Mouse (Mus musculus) kidney, adult 2 months (tissue): ENCODE data around the gene Slc22a23. TPM values are rescaled to one million over a fixed set of nuclear protein-coding genes. Genes with fewer than 3 reads are reported as not detected.

ENCODE experiments used
- DNase-seq: peaks from one replicate; pipeline ENCODE4 v3.0.0; 2021
- H3K27ac ChIP-seq: fragments of 200-500 bp; 2 replicates; pipeline ENCODE4 v1.5.1; 2012; ENCODE audit warnings: low read depth, low read length, control low read depth, inconsistent platforms; ENCODE audit not compliant: insufficient read depth
- H3K27me3 ChIP-seq: fragments of 200-500 bp; replicated peaks from 2 replicates; pipeline ENCODE4 v1.6.1; 2012; ENCODE audit warnings: mild to moderate bottlenecking, moderate library complexity, low read length, inconsistent platforms; ENCODE audit not compliant: control insufficient read depth, insufficient read depth
- H3K36me3 ChIP-seq: fragments of 200-500 bp; 2 replicates; pipeline ENCODE4 v1.6.1; 2012; ENCODE audit warnings: mild to moderate bottlenecking, moderate library complexity, low read length, inconsistent platforms; ENCODE audit not compliant: control insufficient read depth, insufficient read depth
- H3K4me1 ChIP-seq: fragments of 200-500 bp; 2 replicates; pipeline ENCODE4 v1.6.1; 2011; ENCODE audit warnings: low read length; ENCODE audit not compliant: control insufficient read depth, insufficient read depth
- H3K4me3 ChIP-seq: fragments of 200-500 bp; 2 replicates; pipeline ENCODE4 v1.5.1; 2011; ENCODE audit warnings: mild to moderate bottlenecking, low read depth, low read length, control low read depth; ENCODE audit not compliant: insufficient read depth
- CTCF ChIP-seq: fragments of 200-500 bp; conservative IDR thresholded peaks from 2 replicates; pipeline ENCODE4 v1.5.1; 2011; ENCODE audit warnings: low read depth, mild to moderate bottlenecking, control low read depth, low read length, moderate library complexity, mixed read lengths; ENCODE audit not compliant: insufficient read depth, insufficient read length
- POLR2A ChIP-seq: fragments of 200-500 bp; IDR thresholded peaks from one replicate; pipeline ENCODE4 v1.6.1; 2011; ENCODE audit warnings: low read depth, low read length, control low read depth
- WGBS: fragments of 180-500 bp; shearing (Covaris S2); methylation state at CpG from one replicate; pipeline ENCODE4 v1.1.7; 2018; 5-methylcytosine and 5-hydroxymethylcytosine counted together
- polyA plus RNA-seq: library from polyadenylated mRNA; depleted of rRNA; stranded (reverse); fragments of >200 nt; gene quantifications from 2 replicates; pipeline ENCODE4 v1.2.3, GENCODE M21; 2012

Gene Slc22a23
- polyA plus RNA-seq, 1 experiment, result 76.1 TPM

DNA sequence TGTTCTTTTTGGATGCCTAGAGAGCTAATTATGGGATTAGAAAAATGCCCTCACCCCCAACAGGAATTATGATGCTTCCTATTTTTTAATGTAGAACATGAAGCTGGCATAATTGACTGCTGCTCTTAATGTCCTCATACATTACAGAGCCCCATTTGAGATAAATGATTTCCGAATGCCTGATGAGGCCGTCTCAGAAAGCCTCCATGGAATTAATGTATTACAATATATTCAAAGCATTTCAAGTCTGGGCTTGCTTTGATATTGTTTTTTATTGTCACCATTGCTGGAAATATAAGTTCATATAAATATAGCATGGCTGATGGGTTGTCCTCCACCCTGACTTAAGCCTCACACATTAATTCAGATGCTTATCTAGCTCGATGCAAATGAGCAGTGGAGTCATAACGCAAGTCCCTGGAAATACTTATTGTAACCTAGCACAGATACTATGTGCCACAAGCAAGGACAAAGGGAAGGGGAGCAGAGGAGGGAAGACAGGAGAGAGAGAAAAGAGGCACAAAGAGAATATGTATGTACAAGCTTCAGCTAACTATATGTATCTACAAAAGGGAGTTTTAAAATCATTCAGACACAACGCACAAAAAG lies 28.0 kb upstream of the Slc22a23 start:
- TF ChIP-seq POLR2A, result no peak
- no peak for TF ChIP-seq CTCF
- WGBS, result 86% methylated on average over 5 of the region's 5 CpGs
- H3K4me1 ChIP-seq, result no peaks in the 10 kb centered on the region
- no peaks in the 10 kb centered on the region for H3K27me3 ChIP-seq
- no peak overlapping the region for H3K27ac ChIP-seq
- no peak overlapping the region for H3K4me3 ChIP-seq
- no peaks in the 10 kb centered on the region for H3K36me3 ChIP-seq
- DNase-seq, result no peak

DNA sequence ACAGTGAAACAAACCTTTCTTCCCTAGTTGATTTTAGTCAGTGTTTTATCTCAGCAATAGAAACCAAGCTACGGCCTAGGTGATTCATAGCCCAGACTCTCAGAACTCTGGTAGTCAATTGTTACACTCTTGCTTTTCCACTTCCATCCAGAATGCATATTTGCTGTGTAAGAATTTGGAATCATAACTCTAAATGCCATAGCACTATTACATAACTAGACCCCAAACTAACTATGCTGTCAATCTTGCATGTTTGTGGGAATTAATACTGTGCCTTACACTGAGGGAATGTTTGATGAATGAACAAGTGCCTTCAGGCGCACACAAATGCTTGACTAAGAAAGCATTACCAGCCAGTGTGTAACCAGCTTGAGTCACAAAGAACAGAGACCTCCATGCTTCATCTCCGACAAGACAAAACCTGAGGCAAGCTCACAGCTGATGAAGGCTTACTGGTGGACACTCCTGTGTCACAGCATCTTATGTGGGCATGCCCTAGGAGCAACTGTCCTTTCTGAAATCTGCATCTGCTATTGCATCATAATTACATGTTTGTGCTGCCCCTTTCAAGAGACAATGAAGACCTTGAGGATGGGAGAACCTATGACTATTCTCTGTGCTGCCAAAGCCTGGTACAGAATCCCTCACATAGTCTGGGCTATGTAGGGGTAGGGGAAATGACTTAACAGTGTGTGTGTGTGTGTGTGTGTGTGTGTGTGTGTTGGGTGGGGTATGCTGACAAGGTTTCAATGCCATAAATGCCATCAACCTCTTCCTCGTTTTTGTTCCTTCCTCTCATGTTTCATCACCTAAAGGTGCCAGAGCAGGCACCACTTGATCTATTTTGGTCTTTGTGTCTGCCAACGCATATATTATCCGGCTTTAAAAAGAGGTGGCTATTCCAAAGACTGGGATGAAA lies 27.2 kb upstream of the Slc22a23 start:
- Histone ChIP-seq H3K27me3 (no peaks in the 10 kb centered on the region), H3K36me3 (no peaks in the 10 kb centered on the region), H3K27ac (no peak overlapping the region), H3K4me1 (no peaks in the 10 kb centered on the region), H3K4me3 (no peak overlapping the region)
- whole genome bisulfite sequencing, result 79% methylated on average over 6 of the region's 6 CpGs
- no peak for DNase-seq
- TF ChIP-seq POLR2A, result no peak
- TF ChIP-seq CTCF, result no peak

DNA sequence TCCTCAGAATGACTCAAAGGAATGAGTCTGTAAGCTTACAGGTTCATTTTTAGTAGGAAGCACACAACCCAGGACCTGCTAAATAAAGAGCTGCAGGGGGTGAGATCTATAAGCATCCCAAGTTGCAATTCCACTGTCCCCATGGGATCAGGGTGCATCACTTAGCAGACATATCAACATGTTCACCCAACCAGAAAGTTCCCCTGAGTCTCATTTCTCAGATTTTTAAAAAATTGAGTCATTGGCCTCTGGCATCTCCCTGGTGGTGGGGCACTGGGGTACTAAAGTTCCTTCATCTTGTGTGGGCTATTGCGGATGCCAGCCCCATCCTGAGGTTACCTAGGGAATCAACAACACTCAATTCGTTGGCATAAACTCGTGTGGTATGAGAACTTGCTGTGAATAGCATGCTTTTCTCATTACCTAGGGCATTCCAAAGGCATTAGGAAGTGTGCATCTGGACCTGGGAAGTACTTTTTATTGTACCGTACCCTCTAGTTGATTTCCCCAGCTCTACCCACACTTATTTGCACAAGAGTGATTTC lies 25.4 kb upstream of the Slc22a23 start:
- no peak overlapping the region for H3K4me3 ChIP-seq
- DNase-seq, result no peak
- no peaks in the 10 kb centered on the region for H3K27me3 ChIP-seq
- WGBS, result 83% methylated on average over 4 of the region's 4 CpGs
- no peak for TF ChIP-seq CTCF
- TF ChIP-seq POLR2A, result no peak
- no peak overlapping the region for H3K27ac ChIP-seq
- no peaks in the 10 kb centered on the region for H3K4me1 ChIP-seq
- no peaks in the 10 kb centered on the region for H3K36me3 ChIP-seq

- H3K36me3 ChIP-seq, result no peaks in the 10 kb centered on the region
- H3K27me3 ChIP-seq, result no peaks in the 10 kb centered on the region
- no peaks in the 10 kb centered on the region for H3K4me1 ChIP-seq
- whole genome bisulfite sequencing, result 74% methylated on average over 1 of the region's 1 CpGs
- no peak for DNase-seq
- no peak overlapping the region for H3K27ac ChIP-seq
- TF ChIP-seq POLR2A (no peak), CTCF (no peak)
- H3K4me3 ChIP-seq, result no peak overlapping the region
Measured at GRCm38 (mm10) chr13:34365226-34365625, 20.2 kb upstream of the Slc22a23 start.

- H3K36me3 ChIP-seq, result no peaks in the 10 kb centered on the region
- TF ChIP-seq POLR2A (no peak), CTCF (no peak)
- DNase-seq, result no peak
- H3K4me3 ChIP-seq, result no peak overlapping the region
- no peak overlapping the region for H3K27ac ChIP-seq
- H3K27me3 ChIP-seq, result no peaks in the 10 kb centered on the region
- H3K4me1 ChIP-seq, result no peaks in the 10 kb centered on the region
- 95% methylated on average over 5 of the region's 5 CpGs for WGBS
Measured at GRCm38 (mm10) chr13:34355656-34356055, 10.7 kb upstream of the Slc22a23 start.

GRCm38 (mm10) chr13:34354830-34355624 lies 10.0 kb upstream of the Slc22a23 start:
- DNase-seq, result no peak
- TF ChIP-seq POLR2A, result no peak
- TF ChIP-seq CTCF, result no peak
- Histone ChIP-seq H3K4me3 (no peak overlapping the region), H3K27ac (no peak overlapping the region), H3K36me3 (no peaks in the 10 kb centered on the region), H3K4me1 (no peaks in the 10 kb centered on the region), H3K27me3 (no peaks in the 10 kb centered on the region)
- 89% methylated on average over 10 of the region's 10 CpGs for WGBS

DNA sequence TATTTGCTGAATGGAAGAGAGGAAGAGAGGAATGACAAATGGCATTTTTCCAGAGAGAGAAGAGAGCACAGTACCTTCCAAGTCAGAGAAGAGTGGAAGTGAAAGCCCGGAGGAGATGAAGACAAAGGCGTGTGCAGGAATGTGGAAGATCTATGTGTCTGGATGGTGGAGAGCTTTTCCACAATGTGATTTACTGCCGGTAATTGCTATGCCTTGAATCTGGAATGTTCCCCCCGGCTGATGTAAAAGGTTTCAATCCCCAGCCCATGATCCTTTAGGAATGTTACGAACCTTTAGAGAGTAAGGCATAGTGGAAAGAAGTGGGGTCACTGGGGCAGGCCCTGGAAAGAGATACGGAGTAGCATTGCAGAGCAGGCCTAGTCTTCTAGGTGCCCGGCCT lies 8.3 kb upstream of the Slc22a23 start:
- Histone ChIP-seq H3K36me3 (no peaks in the 10 kb centered on the region), H3K4me3 (no peak overlapping the region), H3K27me3 (no peaks in the 10 kb centered on the region), H3K4me1 (no peaks in the 10 kb centered on the region), H3K27ac (no peak overlapping the region)
- 81% methylated on average over 7 of the region's 7 CpGs for WGBS
- TF ChIP-seq CTCF (no peak), POLR2A (no peak)
- DNase-seq, result no peak
